ENCODE assay signal across 1 mouse cellular context in genomic region chr8:57520186-57520786, GRCm38 (mm10).
A peak's percentile ranks its signal among the peaks of the same experiment; 100 is the strongest.
TF ChIP-seq lines count a peak whose summit lies in the region.

No protein-coding gene starts in this region.

TF ChIP-seq in MEL, 35 proteins besides CTCF, POLR2A, EP300 and RAD21 (continued from another document):
- TF ChIP-seq MEF2A (IDR thresholded peaks at IDR 0.05; ENCODE audit: extremely low read depth, insufficient replicate concordance, low read depth, low read length, poor library complexity, severe bottlenecking) (no peak), MAZ (IDR thresholded peaks at IDR 0.05; ENCODE audit: low read depth, low read length) (no peak), MAFK (IDR thresholded peaks at IDR 0.05; ENCODE audit: borderline replicate concordance, low read depth, low read length) (no peak), MAX (IDR thresholded peaks at IDR 0.05; ENCODE audit: low read length) (no peak; the same call in 1 of the 2 replicates), MYB (IDR thresholded peaks at IDR 0.05; ENCODE audit: low read depth, low read length) (peak; percentile 40; the same call in 1 of the 2 replicates), HCFC1 (IDR thresholded peaks at IDR 0.05; ENCODE audit: low read depth, low read length) (peak; percentile 36; the same call in 1 of the 2 replicates), MXI1 (IDR thresholded peaks at IDR 0.05; ENCODE audit: low read depth, low read length) (0 out of 2 replicates have a peak, but pooled peaks have one; percentile 37), BHLHE40 (IDR thresholded peaks at IDR 0.05; ENCODE audit: borderline replicate concordance, low read depth, low read length) (peak; percentile 24; the same call in 1 of the 2 replicates), UBTF (IDR thresholded peaks at IDR 0.05; ENCODE audit: borderline replicate concordance, insufficient read depth, low read depth, low read length) (no peak)
